Mouse (Mus musculus) liver, postnatal 0 days (tissue): ENCODE results near the gene Asphd1. TPM values are rescaled to one million over a fixed set of nuclear protein-coding genes. Genes with fewer than 3 reads are reported as not detected.
A peak's percentile ranks its signal among the peaks of the same experiment; 100 is the strongest.

Experiments
- ATAC-seq: fragments of 200-750 bp; cut with Nextera tagmentation; 2 replicates; pipeline ENCODE4 v1.8.0; 2017; ENCODE audit warnings: mild to moderate bottlenecking, moderate library complexity
- DNase-seq: peaks from one replicate; pipeline ENCODE4 v3.0.0-alpha.2; 2016
- H3K27ac ChIP-seq: fragments of 300-500 bp; sonication (generic); 2 replicates; pipeline ENCODE4 v1.5.1; 2014; ENCODE audit warnings: antibody characterized with exemption, moderate library complexity, mild to moderate bottlenecking, low read depth
- H3K27me3 ChIP-seq: fragments of 300-500 bp; sonication (generic); 2 replicates; pipeline ENCODE4 v1.6.1; 2014; ENCODE audit warnings: low read length, control low read depth, mixed read lengths; ENCODE audit not compliant: insufficient read depth
- H3K36me3 ChIP-seq: fragments of 300-500 bp; sonication (generic); replicated peaks from 2 replicates; pipeline ENCODE4 v1.6.1; 2014; ENCODE audit warnings: mild to moderate bottlenecking, control low read depth, low read length, moderate library complexity, mixed read lengths; ENCODE audit not compliant: insufficient read depth
- H3K4me1 ChIP-seq: fragments of 300-500 bp; sonication (generic); 2 replicates; pipeline ENCODE4 v1.6.1; 2014; ENCODE audit warnings: antibody characterized with exemption, mild to moderate bottlenecking, control low read depth; ENCODE audit not compliant: insufficient read depth
- H3K4me2 ChIP-seq: fragments of 300-500 bp; sonication (generic); 2 replicates; pipeline ENCODE4 v1.6.1; 2014; ENCODE audit warnings: low read depth, mild to moderate bottlenecking, low read length, moderate library complexity, mixed read lengths
- H3K4me3 ChIP-seq: fragments of 300-500 bp; sonication (generic); 2 replicates; pipeline ENCODE4 v1.5.1; 2014; ENCODE audit warnings: low read depth, low read length
- H3K9ac ChIP-seq: fragments of 300-500 bp; sonication (generic); replicated peaks from 2 replicates; pipeline ENCODE4 v1.6.1; 2014; ENCODE audit warnings: mild to moderate bottlenecking, moderate library complexity
- H3K9me3 ChIP-seq: fragments of 300-500 bp; sonication (generic); 2 replicates; pipeline ENCODE4 v1.6.1; 2016; ENCODE audit warnings: mild to moderate bottlenecking, control low read depth, low read length, mixed read lengths
- CTCF ChIP-seq: sonication (generic); IDR thresholded peaks from 2 replicates; pipeline ENCODE4 v1.5.1; 2016; ENCODE audit warnings: antibody characterized with exemption, low read depth
- EP300 ChIP-seq: IDR thresholded peaks from 2 replicates; pipeline ENCODE4 v1.6.1; 2016; ENCODE audit warnings: antibody characterized with exemption, low read depth, mild to moderate bottlenecking
- WGBS: fragments of 180-500 bp; shearing (Covaris S2); extraction: QIAGEN DNeasy Blood & Tissue Kit; methylation state at CpG from one replicate; pipeline ENCODE4 v1.1.7; 2014; ENCODE audit not compliant: insufficient replicate concordance; 5-methylcytosine and 5-hydroxymethylcytosine counted together
- polyA plus RNA-seq: library from polyadenylated mRNA; unstranded; fragments of >200 nt; fragmentation: Nextera tagmentation; extraction: Ambion mirVana; gene quantifications from 2 replicates; pipeline ENCODE4 v1.2.1, GENCODE M21; 2015

Gene Asphd1
- polyA plus RNA-seq, 1 experiment from 2014 or later, result not detected

DNA sequence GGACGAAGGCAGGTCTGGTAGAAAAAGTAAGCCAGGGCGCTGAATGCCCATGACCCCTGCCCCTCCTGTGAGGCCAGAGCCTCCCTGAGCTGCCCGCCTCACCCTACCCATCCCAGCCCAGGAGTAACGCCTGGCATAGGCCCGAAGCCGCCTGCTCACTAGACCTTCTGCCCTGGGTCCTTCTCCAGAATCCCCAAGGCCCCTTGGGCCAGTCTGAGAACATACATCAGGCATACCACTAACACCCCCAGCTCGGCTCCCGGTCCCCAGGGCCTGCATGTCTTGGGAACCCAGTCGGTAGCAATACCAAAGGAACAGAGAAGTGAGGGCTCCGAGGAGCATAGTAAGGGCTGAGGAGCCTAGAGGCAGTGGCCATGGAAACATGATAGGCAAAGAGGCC, 756 bp downstream of the Asphd1 start:
- WGBS, result 82% methylated on average over 10 of the region's 10 CpGs
- Histone ChIP-seq H3K27me3 (peaks cover 31% of the 10 kb centered on the region), H3K9ac (no peak overlapping the region), H3K4me2 (no peak overlapping the region), H3K27ac (no peak overlapping the region), H3K4me1 (peaks cover 16% of the 10 kb centered on the region), H3K9me3 (no peaks in the 10 kb centered on the region), H3K36me3 (peaks cover 6% of the 10 kb centered on the region; the same call in 1 of the 2 replicates), H3K4me3 (no peak overlapping the region)
- TF ChIP-seq CTCF (no peak), EP300 (no peak)
- DNase-seq (no peak), ATAC-seq (no peak)

DNA sequence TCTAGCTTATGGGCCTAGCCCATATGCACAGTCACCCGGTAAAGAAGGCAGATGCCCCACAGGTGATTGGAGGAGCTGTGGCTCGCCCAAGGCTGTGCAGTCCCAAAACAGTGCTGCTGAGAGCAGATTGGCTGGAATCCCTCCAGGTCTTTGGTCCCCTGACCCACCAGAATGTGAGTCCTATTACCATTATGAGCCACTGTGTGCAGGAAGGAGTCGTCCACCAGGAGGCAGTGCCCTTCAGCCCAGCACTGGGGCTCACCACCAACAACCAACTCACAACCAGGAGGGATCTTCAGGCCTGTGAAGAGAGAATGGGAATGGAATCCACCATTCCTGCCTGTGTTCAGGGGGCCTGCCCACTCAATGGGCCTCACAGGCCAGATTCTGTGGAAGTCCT, 2.9 kb downstream of the Asphd1 start:
- peaks cover 16% of the 10 kb centered on the region for H3K4me1 ChIP-seq
- H3K9ac ChIP-seq, result no peak overlapping the region
- H3K4me2 ChIP-seq, result no peak overlapping the region
- H3K27ac ChIP-seq, result no peak overlapping the region
- DNase-seq (peak; percentile 55), ATAC-seq (no peak)
- WGBS, result 49% methylated on average over 3 of the region's 3 CpGs
- H3K36me3 ChIP-seq, result peaks cover 8% of the 10 kb centered on the region; the same call in 1 of the 2 replicates
- TF ChIP-seq EP300 (no peak), CTCF (peak; percentile 81)
- peaks cover 22% of the 10 kb centered on the region for H3K27me3 ChIP-seq
- H3K4me3 ChIP-seq, result no peak overlapping the region
- H3K9me3 ChIP-seq, result no peaks in the 10 kb centered on the region

DNA sequence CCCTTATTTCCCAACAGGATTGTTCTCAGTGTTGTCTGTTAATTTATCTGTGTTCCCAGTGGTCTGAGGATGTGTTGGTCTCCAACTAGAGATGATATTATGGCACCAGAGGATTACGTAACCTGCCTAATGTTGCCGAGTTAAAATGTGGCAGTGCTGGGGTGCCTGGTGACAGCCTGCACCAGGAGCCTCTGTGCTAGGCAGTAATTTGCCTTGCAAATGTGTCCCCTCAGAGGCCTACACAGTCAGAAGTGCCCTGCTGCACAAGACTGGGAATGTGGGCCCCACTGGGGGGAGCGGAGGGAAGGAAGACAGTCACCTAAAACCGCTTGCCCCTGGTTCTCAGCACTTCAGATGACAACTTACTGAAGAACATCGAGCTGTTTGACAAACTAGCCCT, 7.6 kb downstream of the Asphd1 start:
- no peak for TF ChIP-seq CTCF
- no peak for TF ChIP-seq EP300
- DNase-seq (no peak), ATAC-seq (no peak)
- no peak overlapping the region for H3K4me3 ChIP-seq
- no peaks in the 10 kb centered on the region for H3K4me1 ChIP-seq
- WGBS, result 73% methylated on average over 5 of the region's 5 CpGs
- peaks cover 12% of the 10 kb centered on the region; the same call in 1 of the 2 replicates for H3K36me3 ChIP-seq
- H3K9me3 ChIP-seq, result no peaks in the 10 kb centered on the region
- no peaks in the 10 kb centered on the region for H3K27me3 ChIP-seq
- H3K4me2 ChIP-seq, result no peak overlapping the region
- H3K27ac ChIP-seq, result no peak overlapping the region
- no peak overlapping the region for H3K9ac ChIP-seq

DNA sequence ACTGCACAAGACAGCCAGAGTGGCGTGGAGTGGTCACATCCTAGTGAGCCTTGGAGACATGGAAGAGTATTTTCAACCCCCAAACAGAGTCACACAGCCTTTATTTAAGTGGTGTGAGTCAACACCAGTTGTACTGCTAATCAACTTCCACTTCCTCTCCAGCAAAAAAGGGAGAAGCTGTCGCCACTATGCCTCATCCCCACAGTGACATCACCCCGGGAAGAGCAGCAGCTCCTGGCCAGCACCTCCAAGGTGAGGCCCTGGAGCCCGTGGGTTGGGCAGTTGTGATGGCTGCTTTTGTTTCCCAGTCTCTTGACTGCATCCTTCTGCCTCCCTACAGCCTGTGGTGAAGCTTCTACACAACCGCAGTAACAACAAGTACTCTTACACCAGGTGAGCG, 8.2 kb downstream of the Asphd1 start:
- DNase-seq (no peak), ATAC-seq (no peak)
- TF ChIP-seq EP300 (no peak), CTCF (no peak)
- 53% methylated on average over 6 of the region's 6 CpGs for WGBS
- no peaks in the 10 kb centered on the region for H3K9me3 ChIP-seq
- no peak overlapping the region for H3K27ac ChIP-seq
- H3K4me1 ChIP-seq, result no peaks in the 10 kb centered on the region
- H3K4me2 ChIP-seq, result no peak overlapping the region
- H3K27me3 ChIP-seq, result no peaks in the 10 kb centered on the region
- no peak overlapping the region for H3K9ac ChIP-seq
- no peak overlapping the region for H3K4me3 ChIP-seq
- peaks cover 12% of the 10 kb centered on the region; the same call in 1 of the 2 replicates for H3K36me3 ChIP-seq

DNA sequence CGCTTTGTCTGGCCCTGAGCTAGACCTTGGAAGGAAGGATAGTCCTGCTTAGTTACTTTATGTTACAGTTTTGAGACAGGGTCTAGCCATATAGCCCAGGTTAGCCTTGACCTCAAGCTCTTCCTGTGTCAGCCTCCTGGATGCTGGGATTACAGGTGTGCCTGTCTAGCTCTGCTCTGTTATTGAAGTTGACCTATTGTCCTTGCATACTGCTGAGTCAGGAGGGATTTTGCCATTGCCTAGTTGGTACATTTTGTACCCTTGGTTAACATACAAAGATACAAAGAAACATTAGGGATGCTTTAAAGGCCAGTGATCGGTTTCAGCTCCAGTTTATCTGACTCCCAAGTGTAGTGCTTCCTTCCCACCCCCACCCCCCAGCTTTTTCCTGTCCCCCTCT, 16.7 kb downstream of the Asphd1 start:
- no peak overlapping the region for H3K9ac ChIP-seq
- TF ChIP-seq EP300 (peak; percentile 36; the same call in 1 of the 2 replicates), CTCF (no peak)
- 76% methylated on average over 2 of the region's 2 CpGs for WGBS
- no peak overlapping the region for H3K4me3 ChIP-seq
- H3K27ac ChIP-seq, result peak overlapping the region; percentile 29; the same call in 1 of the 2 replicates
- H3K27me3 ChIP-seq, result no peaks in the 10 kb centered on the region
- ATAC-seq (no peak), DNase-seq (no peak)
- no peaks in the 10 kb centered on the region for H3K9me3 ChIP-seq
- peaks cover 8% of the 10 kb centered on the region; the same call in 1 of the 2 replicates for H3K36me3 ChIP-seq
- peaks cover 14% of the 10 kb centered on the region for H3K4me1 ChIP-seq
- no peak overlapping the region for H3K4me2 ChIP-seq

DNA sequence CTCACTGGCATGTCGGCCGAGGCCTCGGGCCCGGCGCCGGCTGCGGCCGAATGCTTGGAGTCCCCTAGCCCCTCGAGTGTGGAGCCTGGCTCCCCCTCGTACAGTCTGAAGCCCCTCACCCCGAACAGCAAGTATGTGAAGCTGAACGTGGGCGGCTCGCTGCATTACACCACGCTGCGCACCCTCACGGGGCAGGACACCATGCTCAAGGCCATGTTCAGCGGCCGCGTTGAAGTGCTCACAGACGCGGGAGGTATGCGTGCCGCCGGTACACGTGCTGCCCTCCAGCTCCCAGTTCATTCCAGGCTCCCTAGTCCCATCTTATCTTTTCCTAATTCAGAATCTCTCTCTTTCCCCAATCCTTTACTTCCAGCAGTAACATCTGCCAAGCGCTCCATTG, 20.3 kb downstream of the Asphd1 start:
- peak overlapping the region; percentile 95 for H3K9ac ChIP-seq
- DNase-seq (no peak), ATAC-seq (peak; percentile 63)
- 1% methylated on average over 27 of the region's 27 CpGs for WGBS
- peak overlapping the region; percentile 89 for H3K4me3 ChIP-seq
- peaks cover 5% of the 10 kb centered on the region; the same call in 1 of the 2 replicates for H3K36me3 ChIP-seq
- no peak for TF ChIP-seq CTCF
- TF ChIP-seq EP300, result no peak
- H3K4me1 ChIP-seq, result peaks cover 19% of the 10 kb centered on the region
- H3K27me3 ChIP-seq, result no peaks in the 10 kb centered on the region
- peak overlapping the region; percentile 100 for H3K4me2 ChIP-seq
- H3K27ac ChIP-seq, result peak overlapping the region; percentile 71
- H3K9me3 ChIP-seq, result no peaks in the 10 kb centered on the region
